Mouse (Mus musculus) layer of hippocampus, adult 18-20 months (tissue): ENCODE results near the gene Gm21866. TPM values are rescaled to one million over a fixed set of nuclear protein-coding genes. Genes with fewer than 3 reads are reported as not detected.
"Not testable (repeated sequence)": the region's sequence is repeated elsewhere in the genome, so short reads cannot be mapped to it uniquely, and the experiment has no call there.

Experiments
- DNase-seq, 2 experiments: peaks; one replicate each; pipeline ENCODE4 v3.0.0; 2022; ENCODE audit warnings: low spot score in 2 of 2
- long read RNA-seq: library from polyadenylated mRNA; stranded (forward); transcript quantifications from one replicate; pipeline ENCODE4 v2.0.0, GENCODE M21; 2021
- total RNA-seq, 2 experiments: library from RNA; stranded (reverse); gene quantifications; 2 replicates each; pipeline ENCODE4 v1.2.3; 2021

Gene Gm21866
- not detected for total RNA-seq
- long read RNA-seq = 0 reads

DNA sequence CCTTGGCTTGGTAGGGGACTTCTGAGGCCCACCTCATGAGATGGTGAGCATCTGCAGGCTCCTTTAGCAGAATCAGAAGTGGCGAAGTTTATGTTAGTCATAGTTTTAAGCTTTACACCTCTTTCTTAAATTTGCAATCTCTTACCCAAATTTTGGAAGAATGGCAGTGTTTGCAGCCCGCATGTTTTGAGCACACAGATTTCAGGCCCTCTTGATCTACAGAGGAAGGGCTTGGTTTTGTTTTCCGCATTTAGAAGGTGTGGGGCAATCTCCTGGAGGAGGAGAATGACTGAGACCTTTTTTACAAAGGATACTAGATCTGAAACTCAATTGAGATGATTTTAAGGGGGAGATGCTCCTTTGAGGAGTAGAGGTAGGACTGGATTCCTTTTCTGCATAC, at the start of gene Gm21866:
Gm21866 (minus strand) TSS at position 101 of the 400 bp plus-strand sequence.
- DNase-seq = not testable (repeated sequence)

DNA sequence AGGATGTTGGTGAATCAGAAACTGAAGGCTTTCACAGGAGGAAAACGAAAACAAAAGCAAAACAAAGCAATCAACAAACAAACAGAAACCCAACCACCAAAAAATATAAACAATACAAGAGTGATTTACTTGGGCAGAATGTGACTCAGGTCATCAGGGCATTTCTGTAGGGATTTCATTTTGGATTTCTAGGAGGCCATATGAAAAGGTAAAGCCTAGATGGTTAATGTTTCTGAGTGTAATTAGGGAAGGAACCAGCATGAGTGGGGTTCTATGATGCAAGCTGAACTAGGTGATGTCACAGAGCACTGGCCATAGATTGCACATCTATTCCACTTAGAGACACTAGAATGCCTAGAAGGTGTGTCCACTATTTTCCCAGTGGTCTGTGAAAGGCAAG, 28.3 kb upstream of the Gm21866 start, which contains the start of gene Gm20773:
Gm20773 (plus strand) TSS at position 301 of the 400 bp plus-strand sequence.
- not testable (repeated sequence) for DNase-seq

Other genes with a start within 250 kb of the Gm21866 start
- gene Gm21828, start 241.7 kb downstream of the Gm21866 start, total RNA-seq = not detected
- gene Gm21440, start 213.2 kb downstream of the Gm21866 start, total RNA-seq = not detected
- not detected for gene Gm21454, start 213.1 kb downstream of the Gm21866 start, total RNA-seq
- gene Gm21725, start 116.5 kb downstream of the Gm21866 start, total RNA-seq = not detected
- gene Gm20773, start 28.4 kb upstream of the Gm21866 start, total RNA-seq = not detected